Mouse (Mus musculus): Measurements from ENCODE around the gene Aldh1a7. TPM values are rescaled to one million over a fixed set of nuclear protein-coding genes. Genes with fewer than 3 reads are reported as not detected.

The Aldh1a7 gene
- polyA plus RNA-seq, 1 experiment from 2014 or later, result 0.72 TPM

DNA sequence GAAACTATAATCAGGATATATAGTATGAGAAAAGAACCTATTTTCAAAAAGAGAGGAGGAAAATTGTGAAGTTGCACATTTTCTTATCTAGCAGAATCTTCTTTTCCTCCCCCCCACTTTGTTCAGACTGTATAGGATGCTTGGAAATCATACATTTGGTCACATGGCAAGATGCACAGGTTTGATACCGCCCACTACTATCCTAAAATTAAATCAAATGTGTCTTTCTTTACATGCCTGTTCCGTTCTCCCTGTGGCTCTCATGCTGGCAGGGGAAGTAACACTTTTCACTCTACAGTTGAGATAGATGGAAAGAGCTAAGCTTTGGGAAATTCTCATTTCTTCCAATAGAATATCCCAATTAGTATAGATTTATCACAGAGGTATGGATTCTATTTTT, 7.1 kb downstream of the Aldh1a7 start:
- Histone ChIP-seq H3K4me1 (ENCODE audit: control insufficient read depth, insufficient read depth, low read length) (no peaks in the 10 kb centered on the region), H3K4me3 (ENCODE audit: low read depth, low read length) (no peak overlapping the region), H3K36me3 (ENCODE audit: control insufficient read depth, insufficient read depth, low read length) (no peaks in the 10 kb centered on the region), H3K9me3 (ENCODE audit: control insufficient read depth, low read length) (no peaks in the 10 kb centered on the region), H3K4me2 (ENCODE audit: low read depth, low read length) (no peak overlapping the region), H3K27ac (ENCODE audit: low read depth, low read length) (no peak overlapping the region), H3K9ac (replicated peaks; ENCODE audit: low read depth, low read length) (no peak overlapping the region), H3K27me3 (ENCODE audit: control insufficient read depth, insufficient read depth, low read length) (no peaks in the 10 kb centered on the region)
- ATAC-seq (ENCODE audit: low read depth), result no peak
- 92% methylated on average over 2 of the region's 2 CpGs for WGBS

- no peaks in the 10 kb centered on the region for H3K27me3 ChIP-seq (ENCODE audit: control insufficient read depth, insufficient read depth, low read length)
- H3K4me1 ChIP-seq (ENCODE audit: control insufficient read depth, insufficient read depth, low read length), result no peaks in the 10 kb centered on the region
- H3K4me2 ChIP-seq (ENCODE audit: low read depth, low read length), result no peak overlapping the region
- no peak overlapping the region for H3K27ac ChIP-seq (ENCODE audit: low read depth, low read length)
- no peaks in the 10 kb centered on the region for H3K36me3 ChIP-seq (ENCODE audit: control insufficient read depth, insufficient read depth, low read length)
- no peaks in the 10 kb centered on the region for H3K9me3 ChIP-seq (ENCODE audit: control insufficient read depth, low read length)
- no peak for ATAC-seq (ENCODE audit: low read depth)
- WGBS, result 92% methylated on average over 3 of the region's 3 CpGs
- no peak overlapping the region for H3K4me3 ChIP-seq (ENCODE audit: low read depth, low read length)
- no peak overlapping the region for H3K9ac ChIP-seq (replicated peaks; ENCODE audit: low read depth, low read length)
Measured at GRCm38 (mm10) chr19:20715617-20716016, 11.7 kb downstream of the Aldh1a7 start.

- Histone ChIP-seq H3K4me2 (ENCODE audit: low read depth, low read length) (no peak overlapping the region), H3K27me3 (ENCODE audit: control insufficient read depth, insufficient read depth, low read length) (no peaks in the 10 kb centered on the region), H3K4me1 (ENCODE audit: control insufficient read depth, insufficient read depth, low read length) (no peaks in the 10 kb centered on the region), H3K9ac (replicated peaks; ENCODE audit: low read depth, low read length) (no peak overlapping the region), H3K4me3 (ENCODE audit: low read depth, low read length) (no peak overlapping the region), H3K36me3 (ENCODE audit: control insufficient read depth, insufficient read depth, low read length) (no peaks in the 10 kb centered on the region), H3K9me3 (ENCODE audit: control insufficient read depth, low read length) (no peaks in the 10 kb centered on the region), H3K27ac (ENCODE audit: low read depth, low read length) (no peak overlapping the region)
- WGBS, result 94% methylated on average over 1 of the region's 1 CpGs
- ATAC-seq (ENCODE audit: low read depth), result no peak
Measured at GRCm38 (mm10) chr19:20715093-20715492, 12.3 kb downstream of the Aldh1a7 start.

- 91% methylated on average over 4 of the region's 4 CpGs for WGBS
- no peak for ATAC-seq (ENCODE audit: low read depth)
- no peak overlapping the region for H3K4me2 ChIP-seq (ENCODE audit: low read depth, low read length)
Measured at GRCm38 (mm10) chr19:20714543-20714942, 12.8 kb downstream of the Aldh1a7 start.

GRCm38 (mm10) chr19:20707159-20707558, 20.2 kb downstream of the Aldh1a7 start:
- H3K36me3 ChIP-seq (ENCODE audit: control insufficient read depth, insufficient read depth, low read length), result no peaks in the 10 kb centered on the region
- no peak overlapping the region for H3K9ac ChIP-seq (replicated peaks; ENCODE audit: low read depth, low read length)
- no peak overlapping the region for H3K4me2 ChIP-seq (ENCODE audit: low read depth, low read length)
- H3K4me1 ChIP-seq (ENCODE audit: control insufficient read depth, insufficient read depth, low read length), result no peaks in the 10 kb centered on the region
- no peaks in the 10 kb centered on the region for H3K9me3 ChIP-seq (ENCODE audit: control insufficient read depth, low read length)
- H3K27ac ChIP-seq (ENCODE audit: low read depth, low read length), result no peak overlapping the region
- no peaks in the 10 kb centered on the region for H3K27me3 ChIP-seq (ENCODE audit: control insufficient read depth, insufficient read depth, low read length)
- ATAC-seq (ENCODE audit: low read depth), result no peak
- H3K4me3 ChIP-seq (ENCODE audit: low read depth, low read length), result no peak overlapping the region

More at GRCm38 (mm10) chr19:20714543-20714942, 12.8 kb downstream of the Aldh1a7 start:
- Histone ChIP-seq H3K9ac (replicated peaks; ENCODE audit: low read depth, low read length) (no peak overlapping the region), H3K27ac (ENCODE audit: low read depth, low read length) (no peak overlapping the region), H3K27me3 (ENCODE audit: control insufficient read depth, insufficient read depth, low read length) (no peaks in the 10 kb centered on the region), H3K4me1 (ENCODE audit: control insufficient read depth, insufficient read depth, low read length) (no peaks in the 10 kb centered on the region), H3K36me3 (ENCODE audit: control insufficient read depth, insufficient read depth, low read length) (no peaks in the 10 kb centered on the region), H3K4me3 (ENCODE audit: low read depth, low read length) (no peak overlapping the region), H3K9me3 (ENCODE audit: control insufficient read depth, low read length) (no peaks in the 10 kb centered on the region)

DNA sequence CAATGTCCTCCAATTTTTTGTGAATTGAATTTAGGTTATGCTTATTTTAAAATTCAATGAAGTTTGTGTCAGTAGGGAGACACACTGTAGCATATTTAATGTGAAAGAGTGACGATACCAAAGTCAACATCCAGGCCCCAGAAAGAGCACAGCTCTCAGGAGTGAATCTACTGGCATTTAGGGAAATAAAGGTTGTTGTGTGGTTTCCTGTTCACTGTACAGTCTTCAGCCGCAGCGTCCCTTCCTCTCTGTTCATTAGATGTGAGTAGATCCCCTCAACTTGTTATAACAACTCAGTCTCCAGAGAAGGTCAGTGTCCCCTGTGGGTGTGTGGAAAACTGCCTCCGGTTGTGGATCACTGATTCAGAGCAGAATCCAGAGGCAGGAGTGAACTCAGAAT, 20.6 kb downstream of the Aldh1a7 start:
- Histone ChIP-seq H3K27ac (ENCODE audit: low read depth, low read length) (no peak overlapping the region), H3K27me3 (ENCODE audit: control insufficient read depth, insufficient read depth, low read length) (no peaks in the 10 kb centered on the region), H3K4me1 (ENCODE audit: control insufficient read depth, insufficient read depth, low read length) (no peaks in the 10 kb centered on the region), H3K36me3 (ENCODE audit: control insufficient read depth, insufficient read depth, low read length) (no peaks in the 10 kb centered on the region), H3K9me3 (ENCODE audit: control insufficient read depth, low read length) (no peaks in the 10 kb centered on the region), H3K4me3 (ENCODE audit: low read depth, low read length) (no peak overlapping the region), H3K9ac (replicated peaks; ENCODE audit: low read depth, low read length) (no peak overlapping the region), H3K4me2 (ENCODE audit: low read depth, low read length) (no peak overlapping the region)
- WGBS, result 89% methylated on average over 4 of the region's 4 CpGs
- ATAC-seq (ENCODE audit: low read depth), result no peak

GRCm38 (mm10) chr19:20702074-20702473, 25.3 kb downstream of the Aldh1a7 start:
- Histone ChIP-seq H3K27ac (ENCODE audit: low read depth, low read length) (no peak overlapping the region), H3K9ac (replicated peaks; ENCODE audit: low read depth, low read length) (no peak overlapping the region), H3K9me3 (ENCODE audit: control insufficient read depth, low read length) (no peaks in the 10 kb centered on the region), H3K4me3 (ENCODE audit: low read depth, low read length) (no peak overlapping the region), H3K36me3 (ENCODE audit: control insufficient read depth, insufficient read depth, low read length) (no peaks in the 10 kb centered on the region), H3K27me3 (ENCODE audit: control insufficient read depth, insufficient read depth, low read length) (no peaks in the 10 kb centered on the region), H3K4me2 (ENCODE audit: low read depth, low read length) (no peak overlapping the region), H3K4me1 (ENCODE audit: control insufficient read depth, insufficient read depth, low read length) (no peaks in the 10 kb centered on the region)
- no peak for ATAC-seq (ENCODE audit: low read depth)
- whole genome bisulfite sequencing, result 27% methylated on average over 3 of the region's 3 CpGs

DNA sequence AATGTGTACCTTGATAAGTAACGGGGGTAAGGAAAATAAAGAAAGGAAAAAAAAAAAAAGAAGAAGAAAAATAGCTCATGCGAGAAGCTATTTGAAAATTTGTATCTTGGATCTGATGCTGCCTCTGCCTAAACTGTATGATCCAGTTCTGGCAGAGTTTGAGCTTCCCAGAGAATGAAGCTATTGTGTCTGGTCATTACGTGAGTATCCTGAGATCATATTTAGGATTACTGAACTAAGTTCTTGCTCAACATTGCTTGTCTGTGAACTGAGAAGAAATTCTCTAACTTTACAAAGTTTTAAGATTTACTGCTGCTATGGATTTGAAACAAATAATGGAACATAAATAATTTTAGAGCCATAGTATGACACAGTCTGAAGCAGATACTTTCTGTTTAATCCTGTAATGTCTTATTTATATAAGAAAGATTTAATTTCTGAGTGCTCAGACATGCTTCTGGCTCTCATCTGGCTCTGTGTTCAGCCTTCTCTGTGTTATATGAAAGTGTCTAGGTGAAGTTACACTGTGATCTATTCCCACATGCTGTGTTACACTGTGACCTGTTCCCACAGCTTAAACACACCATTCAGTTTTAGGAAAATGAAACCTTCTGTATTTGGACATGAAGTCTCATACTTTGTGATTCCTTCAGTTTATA, 49.5 kb downstream of the Aldh1a7 start:
- Histone ChIP-seq H3K4me3 (ENCODE audit: low read depth, low read length) (no peak overlapping the region), H3K4me2 (ENCODE audit: low read depth, low read length) (no peak overlapping the region), H3K9ac (replicated peaks; ENCODE audit: low read depth, low read length) (no peak overlapping the region), H3K4me1 (ENCODE audit: control insufficient read depth, insufficient read depth, low read length) (no peaks in the 10 kb centered on the region), H3K9me3 (ENCODE audit: control insufficient read depth, low read length) (no peaks in the 10 kb centered on the region), H3K36me3 (ENCODE audit: control insufficient read depth, insufficient read depth, low read length) (no peaks in the 10 kb centered on the region), H3K27ac (ENCODE audit: low read depth, low read length) (no peak overlapping the region), H3K27me3 (ENCODE audit: control insufficient read depth, insufficient read depth, low read length) (no peaks in the 10 kb centered on the region)
- 87% methylated on average over 3 of the region's 3 CpGs for WGBS
- no peak for ATAC-seq (ENCODE audit: low read depth)

GRCm38 (mm10) chr19:20654141-20654873, 73.1 kb downstream of the Aldh1a7 start:
- Histone ChIP-seq H3K9ac (replicated peaks; ENCODE audit: low read depth, low read length) (no peak overlapping the region), H3K27ac (ENCODE audit: low read depth, low read length) (no peak overlapping the region), H3K4me3 (ENCODE audit: low read depth, low read length) (no peak overlapping the region), H3K27me3 (ENCODE audit: control insufficient read depth, insufficient read depth, low read length) (no peaks in the 10 kb centered on the region), H3K36me3 (ENCODE audit: control insufficient read depth, insufficient read depth, low read length) (no peaks in the 10 kb centered on the region), H3K4me2 (ENCODE audit: low read depth, low read length) (no peak overlapping the region), H3K9me3 (ENCODE audit: control insufficient read depth, low read length) (no peaks in the 10 kb centered on the region), H3K4me1 (ENCODE audit: control insufficient read depth, insufficient read depth, low read length) (no peaks in the 10 kb centered on the region)
- 55% methylated on average over 3 of the region's 3 CpGs for WGBS
- peak; percentile 75; the same call in 1 of the 2 replicates for ATAC-seq (ENCODE audit: low read depth)
